Mouse (Mus musculus): Measurements from ENCODE around the gene Plvap. TPM values are rescaled to one million over a fixed set of nuclear protein-coding genes. Genes with fewer than 3 reads are reported as not detected.
"Not testable (repeated sequence)": the region's sequence is repeated elsewhere in the genome, so short reads cannot be mapped to it uniquely, and the experiment has no call there.

The Plvap gene
- polyA plus RNA-seq, 1 experiment from 2014 or later: 265 TPM

- TF ChIP-seq CTCF (IDR thresholded peaks at IDR 0.05): peak; percentile 83
- H3K4me3 ChIP-seq (ENCODE audit: low read depth, low read length); H3K4me2 ChIP-seq (replicated peaks; ENCODE audit: low read depth, low read length); H3K27ac ChIP-seq (ENCODE audit: low read length); H3K9ac ChIP-seq (replicated peaks; ENCODE audit: low read depth); H3K9me3 ChIP-seq (ENCODE audit: low read length); H3K36me3 ChIP-seq (ENCODE audit: insufficient read depth, low read length); H3K4me1 ChIP-seq (ENCODE audit: insufficient read depth, low read depth, low read length); H3K27me3 ChIP-seq (replicated peaks; ENCODE audit: insufficient read depth, low read length): not testable (repeated sequence)
- WGBS: 27% methylated on average over 9 of the region's 10 CpGs
- ATAC-seq (peak; percentile 40; the same call in 1 of the 2 replicates), DNase-seq (ENCODE audit: low spot score) (peak; percentile 86)
Observed at GRCm38 (mm10) chr8:71519037-71519825, 7.7 kb upstream of the Plvap start.

DNA sequence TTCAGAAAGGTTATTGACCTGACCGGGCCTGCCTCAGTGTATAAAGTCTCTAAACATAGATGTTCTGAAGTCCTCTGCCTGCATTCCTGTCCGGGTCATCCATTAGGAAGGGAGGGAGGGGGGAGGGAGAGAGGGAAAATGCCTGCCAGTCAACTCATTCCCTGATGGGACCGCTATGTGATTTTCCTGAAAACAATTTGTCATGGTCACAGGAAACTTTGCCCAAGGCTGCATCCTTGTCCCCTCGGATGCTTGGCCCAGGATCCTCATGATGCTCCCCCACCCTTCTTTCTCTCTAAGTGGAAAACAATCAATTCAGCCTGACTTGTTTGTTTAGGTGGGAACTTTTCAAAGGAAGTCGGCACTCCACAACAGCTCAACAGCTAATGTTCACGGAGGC is 5.2 kb upstream of the Plvap start:
- no peaks in the 10 kb centered on the region for H3K36me3 ChIP-seq (ENCODE audit: insufficient read depth, low read length)
- no peak overlapping the region for H3K4me2 ChIP-seq (replicated peaks; ENCODE audit: low read depth, low read length)
- no peaks in the 10 kb centered on the region for H3K27me3 ChIP-seq (replicated peaks; ENCODE audit: insufficient read depth, low read length)
- ATAC-seq (peak; percentile 39), DNase-seq (ENCODE audit: low spot score) (peak; percentile 64)
- no peak overlapping the region for H3K9ac ChIP-seq (replicated peaks; ENCODE audit: low read depth)
- 11% methylated on average over 6 of the region's 6 CpGs for WGBS
- H3K27ac ChIP-seq (ENCODE audit: low read length): no peak overlapping the region
- no peaks in the 10 kb centered on the region for H3K4me1 ChIP-seq (ENCODE audit: insufficient read depth, low read depth, low read length)
- no peak overlapping the region for H3K4me3 ChIP-seq (ENCODE audit: low read depth, low read length)
- peak; percentile 85 for TF ChIP-seq EP300 (IDR thresholded peaks at IDR 0.05)
- TF ChIP-seq CTCF (IDR thresholded peaks at IDR 0.05): no peak
- H3K9me3 ChIP-seq (ENCODE audit: low read length): no peaks in the 10 kb centered on the region

- DNase-seq (ENCODE audit: low spot score): no peak
- Histone ChIP-seq H3K4me3 (ENCODE audit: low read depth, low read length) (no peak overlapping the region), H3K4me1 (ENCODE audit: insufficient read depth, low read depth, low read length) (no peaks in the 10 kb centered on the region), H3K27ac (ENCODE audit: low read length) (no peak overlapping the region), H3K36me3 (ENCODE audit: insufficient read depth, low read length) (no peaks in the 10 kb centered on the region), H3K27me3 (replicated peaks; ENCODE audit: insufficient read depth, low read length) (no peaks in the 10 kb centered on the region), H3K9ac (replicated peaks; ENCODE audit: low read depth) (no peak overlapping the region), H3K9me3 (ENCODE audit: low read length) (no peaks in the 10 kb centered on the region), H3K4me2 (replicated peaks; ENCODE audit: low read depth, low read length) (no peak overlapping the region)
- 61% methylated on average over 5 of the region's 5 CpGs for WGBS
- TF ChIP-seq CTCF (IDR thresholded peaks at IDR 0.05): peak; percentile 25; the same call in 1 of the 2 replicates
- no peak for TF ChIP-seq EP300 (IDR thresholded peaks at IDR 0.05)
- no peak for ATAC-seq
Observed at GRCm38 (mm10) chr8:71515043-71515442, 3.5 kb upstream of the Plvap start.

GRCm38 (mm10) chr8:71513018-71513754 is 1.6 kb upstream of the Plvap start:
- Histone ChIP-seq H3K4me3 (ENCODE audit: low read depth, low read length) (no peak overlapping the region), H3K36me3 (ENCODE audit: insufficient read depth, low read length) (no peaks in the 10 kb centered on the region), H3K9ac (replicated peaks; ENCODE audit: low read depth) (no peak overlapping the region), H3K27me3 (replicated peaks; ENCODE audit: insufficient read depth, low read length) (0 out of 2 replicates have a peak, but pooled peaks cover 4% of the 10 kb centered on the region), H3K9me3 (ENCODE audit: low read length) (no peaks in the 10 kb centered on the region), H3K4me1 (ENCODE audit: insufficient read depth, low read depth, low read length) (no peaks in the 10 kb centered on the region), H3K27ac (ENCODE audit: low read length) (no peak overlapping the region), H3K4me2 (replicated peaks; ENCODE audit: low read depth, low read length) (no peak overlapping the region)
- WGBS: 62% methylated on average over 15 of the region's 15 CpGs
- ATAC-seq: 0 out of 2 replicates have a peak, but pooled peaks have one; percentile 5
- TF ChIP-seq EP300 (IDR thresholded peaks at IDR 0.05): no peak
- no peak for TF ChIP-seq CTCF (IDR thresholded peaks at IDR 0.05)
- DNase-seq (ENCODE audit: low spot score): peak; percentile 42

DNA sequence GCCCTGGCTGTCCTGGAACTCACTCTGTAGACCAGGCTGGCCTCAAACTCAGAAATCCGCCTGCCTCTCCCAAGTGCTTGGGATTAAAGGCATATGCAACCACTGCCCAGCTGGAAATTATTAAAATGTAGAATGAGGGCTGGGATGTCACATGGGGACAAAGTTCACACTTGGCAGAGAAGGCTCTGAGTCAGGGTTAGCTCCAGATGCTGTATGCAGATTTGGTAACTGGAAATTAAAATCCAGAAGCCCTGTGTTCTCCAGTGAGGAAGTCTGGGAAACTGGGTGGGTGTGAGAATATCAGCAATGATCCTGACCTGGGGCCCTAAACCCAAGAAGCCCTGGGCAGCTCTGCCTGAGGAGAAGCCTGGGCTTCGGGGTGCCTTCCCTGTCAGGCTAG is 2.2 kb downstream of the Plvap start:
- H3K36me3 ChIP-seq (ENCODE audit: insufficient read depth, low read length): no peaks in the 10 kb centered on the region
- H3K9me3 ChIP-seq (ENCODE audit: low read length): no peaks in the 10 kb centered on the region
- DNase-seq (ENCODE audit: low spot score) (no peak), ATAC-seq (no peak)
- no peak overlapping the region for H3K4me3 ChIP-seq (ENCODE audit: low read depth, low read length)
- no peak overlapping the region for H3K9ac ChIP-seq (replicated peaks; ENCODE audit: low read depth)
- 70% methylated on average over 2 of the region's 2 CpGs for WGBS
- H3K27me3 ChIP-seq (replicated peaks; ENCODE audit: insufficient read depth, low read length): peaks cover 14% of the 10 kb centered on the region
- TF ChIP-seq EP300 (IDR thresholded peaks at IDR 0.05): no peak
- TF ChIP-seq CTCF (IDR thresholded peaks at IDR 0.05): no peak
- H3K4me1 ChIP-seq (ENCODE audit: insufficient read depth, low read depth, low read length): no peaks in the 10 kb centered on the region
- H3K4me2 ChIP-seq (replicated peaks; ENCODE audit: low read depth, low read length): 0 out of 2 replicates have a peak overlapping the region, but pooled peaks have one; percentile 43
- no peak overlapping the region for H3K27ac ChIP-seq (ENCODE audit: low read length)

DNA sequence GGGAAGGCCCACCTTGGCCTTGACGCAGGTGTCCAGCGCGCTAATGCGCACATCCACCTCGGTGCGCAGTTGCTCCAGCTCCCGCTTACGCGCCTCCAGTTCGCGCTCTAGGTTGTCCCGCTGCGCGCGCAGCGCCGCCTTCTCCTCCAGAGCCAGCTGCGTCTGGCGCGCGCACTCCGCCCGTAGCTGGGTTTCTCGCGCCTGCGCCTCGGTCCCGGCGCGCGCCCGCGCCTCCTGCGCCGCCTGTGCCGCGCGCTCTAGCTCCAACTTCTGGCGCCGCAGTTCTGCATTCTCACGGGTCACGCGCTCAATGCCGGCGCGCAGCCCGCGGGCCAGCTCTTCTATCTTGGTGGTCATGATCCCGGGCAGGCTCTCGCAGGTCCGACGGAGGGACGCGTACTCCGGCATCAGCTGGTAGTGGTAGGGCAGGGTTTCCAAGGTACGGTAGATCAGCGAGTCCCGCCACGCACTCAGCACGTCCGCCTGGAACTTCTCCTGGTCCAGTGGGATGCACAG is 3.9 kb downstream of the Plvap start:
- peaks cover 14% of the 10 kb centered on the region for H3K27me3 ChIP-seq (replicated peaks; ENCODE audit: insufficient read depth, low read length)
- no peaks in the 10 kb centered on the region for H3K36me3 ChIP-seq (ENCODE audit: insufficient read depth, low read length)
- peak overlapping the region; percentile 33 for H3K4me3 ChIP-seq (ENCODE audit: low read depth, low read length)
- H3K9ac ChIP-seq (replicated peaks; ENCODE audit: low read depth): no peak overlapping the region
- DNase-seq (ENCODE audit: low spot score) (peak; percentile 86), ATAC-seq (peak; percentile 64)
- WGBS: under 1% methylated on average over 60 of the region's 61 CpGs
- H3K4me1 ChIP-seq (ENCODE audit: insufficient read depth, low read depth, low read length): no peaks in the 10 kb centered on the region
- H3K4me2 ChIP-seq (replicated peaks; ENCODE audit: low read depth, low read length): peak overlapping the region; percentile 54
- no peak for TF ChIP-seq EP300 (IDR thresholded peaks at IDR 0.05)
- TF ChIP-seq CTCF (IDR thresholded peaks at IDR 0.05): no peak
- no peaks in the 10 kb centered on the region for H3K9me3 ChIP-seq (ENCODE audit: low read length)
- no peak overlapping the region for H3K27ac ChIP-seq (ENCODE audit: low read length)

Data from lung, postnatal 0 days (tissue).